Mouse (Mus musculus) kidney, adult 18-20 months (tissue): ENCODE measurements around the gene Tbc1d12.
"Not testable (repeated sequence)": the region's sequence is repeated elsewhere in the genome, so short reads cannot be mapped to it uniquely, and the experiment has no call there.

Experiments
- DNase-seq: peaks from one replicate; pipeline ENCODE4 v3.0.0; 2021

Gene Tbc1d12

GRCm38 (mm10) chr19:38836438-38837170 lies at the start of gene Tbc1d12:
Gene Tbc1d12, plus strand, starts transcription at chr19:38836579.
- peak; percentile 91 for DNase-seq

GRCm38 (mm10) chr19:38787756-38788155 lies 48.6 kb upstream of the Tbc1d12 start:
- no peak for DNase-seq

- no peak for DNase-seq
Observed at GRCm38 (mm10) chr19:38793563-38794045, 42.8 kb upstream of the Tbc1d12 start.

- DNase-seq, result no peak
Observed at GRCm38 (mm10) chr19:38796546-38796945, 39.8 kb upstream of the Tbc1d12 start.

GRCm38 (mm10) chr19:38798291-38798690 lies 38.1 kb upstream of the Tbc1d12 start:
- no peak for DNase-seq

- no peak for DNase-seq
Observed at GRCm38 (mm10) chr19:38798801-38799200, 37.6 kb upstream of the Tbc1d12 start.

GRCm38 (mm10) chr19:38818191-38818590 lies 18.2 kb upstream of the Tbc1d12 start:
- DNase-seq, result no peak

- peak; percentile 95 for DNase-seq
Observed at GRCm38 (mm10) chr19:38818766-38819426, 17.5 kb upstream of the Tbc1d12 start, which contains the start of gene Noc3l. Gene Noc3l, minus strand, starts transcription at chr19:38819237.

- no peak for DNase-seq
Observed at GRCm38 (mm10) chr19:38819427-38819802, 17.0 kb upstream of the Tbc1d12 start.

- no peak for DNase-seq
Observed at GRCm38 (mm10) chr19:38820186-38820804, 16.1 kb upstream of the Tbc1d12 start.

GRCm38 (mm10) chr19:38833224-38833623 lies 3.2 kb upstream of the Tbc1d12 start:
- no peak for DNase-seq

GRCm38 (mm10) chr19:38836084-38836437 lies 318 bp upstream of the Tbc1d12 start:
- DNase-seq, result no peak

- peak; percentile 65 for DNase-seq
Observed at GRCm38 (mm10) chr19:38837171-38837641, 827 bp downstream of the Tbc1d12 start.

- no peak for DNase-seq
Observed at GRCm38 (mm10) chr19:38844817-38845216, 8.4 kb downstream of the Tbc1d12 start.

- DNase-seq, result no peak
Observed at GRCm38 (mm10) chr19:38846373-38846772, 10.0 kb downstream of the Tbc1d12 start.

GRCm38 (mm10) chr19:38858224-38858623 lies 21.8 kb downstream of the Tbc1d12 start:
- DNase-seq, result no peak

- no peak for DNase-seq
Observed at GRCm38 (mm10) chr19:38862523-38862922, 26.1 kb downstream of the Tbc1d12 start.

GRCm38 (mm10) chr19:38874825-38875224 lies 38.4 kb downstream of the Tbc1d12 start:
- DNase-seq, result not testable (repeated sequence)

GRCm38 (mm10) chr19:38880300-38880699 lies 43.9 kb downstream of the Tbc1d12 start:
- DNase-seq, result no peak

GRCm38 (mm10) chr19:38901146-38902135 lies 65.1 kb downstream of the Tbc1d12 start:
- no peak for DNase-seq

- DNase-seq, result no peak
Observed at GRCm38 (mm10) chr19:38902501-38902900, 66.1 kb downstream of the Tbc1d12 start.

GRCm38 (mm10) chr19:38913786-38914185 lies 77.4 kb downstream of the Tbc1d12 start:
- DNase-seq, result no peak
